Mouse (Mus musculus) neutrophil, adult 59 days (primary cell): ENCODE measurements around the gene Mmp27. TPM values are rescaled to one million over a fixed set of nuclear protein-coding genes. Genes with fewer than 3 reads are reported as not detected.

Experiments
- total RNA-seq, 2 experiments: library from RNA; stranded (reverse); gene quantifications; 1 replicate in 1 of 2; 2 replicates in 1 of 2; pipeline ENCODE4 v1.2.4; 2023

Mmp27 gene
- 1 to 10 TPM; 5.0 to 5.9 TPM for total RNA-seq

DNA sequence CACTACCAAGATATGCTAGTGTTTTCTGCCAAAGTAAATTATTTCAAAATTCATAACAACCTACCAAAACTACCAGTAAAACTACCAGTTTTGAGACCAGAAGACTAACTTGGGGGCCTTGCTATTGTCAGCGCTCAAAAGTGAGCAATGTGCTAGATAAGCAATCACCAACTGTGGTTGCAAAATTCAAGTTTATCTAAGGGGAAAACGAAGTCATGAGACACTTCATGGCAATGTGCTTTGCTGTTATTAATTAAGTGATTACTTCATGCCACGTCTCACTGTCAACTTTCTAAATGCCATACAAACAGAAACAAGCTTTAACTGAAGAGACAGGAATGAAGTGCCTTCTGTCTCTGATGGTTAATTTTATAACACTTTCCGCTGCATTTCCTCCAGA is at the start of gene Mmp27:
Gene Mmp27, plus strand, starts transcription at position 235 of the 400 bp plus-strand sequence.

DNA sequence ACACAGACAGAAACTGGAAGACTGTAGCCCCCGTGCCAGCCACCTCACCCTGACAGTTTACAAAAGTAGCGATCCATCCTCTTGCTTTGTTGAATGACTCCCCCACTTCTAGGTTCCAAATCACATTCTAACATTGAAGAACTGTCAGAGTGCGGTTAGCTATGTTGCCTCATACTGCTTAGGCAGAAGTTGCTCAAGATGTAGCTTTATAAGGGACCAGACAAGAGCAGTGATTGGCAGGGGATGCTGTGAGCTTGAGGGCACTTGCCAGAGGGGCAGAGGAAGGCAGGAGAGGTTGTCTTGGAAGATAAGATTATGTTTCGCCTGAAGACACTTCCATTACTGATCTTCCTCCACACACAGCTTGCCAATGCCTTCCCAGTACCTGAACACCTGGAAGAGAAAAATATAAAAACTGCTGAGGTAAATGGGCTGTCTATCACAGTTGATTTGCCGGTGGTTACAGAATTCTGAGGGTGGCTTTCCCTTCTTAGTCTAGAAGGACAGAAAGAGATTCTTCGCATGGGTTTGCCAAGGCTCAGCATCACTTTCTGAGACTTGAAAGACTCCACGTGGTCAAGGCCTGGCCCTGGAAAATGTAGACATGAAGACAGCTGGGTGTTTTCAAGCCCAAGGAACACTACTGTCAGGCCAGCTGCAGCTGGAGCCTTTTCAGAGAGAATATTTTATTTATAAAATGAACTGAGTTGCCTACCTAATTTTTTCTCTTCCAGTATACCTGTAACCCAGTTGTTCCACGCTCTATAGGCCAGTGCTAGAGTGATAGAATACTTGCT is 12.8 kb upstream of the Mmp27 start, which contains the start of gene Mmp8:
Gene Mmp8, plus strand, starts transcription at position 236 of the 797 bp plus-strand sequence.

DNA sequence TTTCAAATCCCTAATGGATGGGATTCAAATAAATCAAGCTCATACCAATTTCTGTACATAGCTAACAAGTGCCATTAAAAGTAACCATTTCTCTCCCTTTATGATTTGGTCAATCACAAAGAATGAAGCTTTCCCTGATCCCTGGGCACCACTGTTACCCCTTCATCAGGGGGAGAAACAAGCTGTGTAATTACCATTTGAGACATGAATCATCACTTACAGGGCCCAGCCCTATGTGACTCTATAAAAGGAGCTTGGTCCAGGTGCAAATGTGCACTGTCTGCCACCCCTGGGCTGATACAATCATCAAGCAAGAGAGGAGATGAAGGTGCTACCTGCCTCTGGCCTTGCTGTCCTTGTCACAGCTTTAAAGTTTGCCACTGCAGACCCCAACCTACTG is 56.7 kb downstream of the Mmp27 start, which contains the start of gene Mmp20:
Gene Mmp20, plus strand, starts transcription at position 301 of the 400 bp plus-strand sequence.

Other genes with a start within 250 kb of the Mmp27 start
- not detected for gene Mmp12, start 227.0 kb upstream of the Mmp27 start, total RNA-seq
- not detected for gene Mmp1b, start 183.3 kb upstream of the Mmp27 start, total RNA-seq
- not detected for gene Mmp3, start 125.6 kb upstream of the Mmp27 start, total RNA-seq
- gene Mmp10, start 69.0 kb upstream of the Mmp27 start, total RNA-seq: not detected
- gene Mmp8, start 12.9 kb upstream of the Mmp27 start, total RNA-seq: 1,000 to 10,000 TPM; 1,293 to 1,362 TPM
- gene Mmp20, start 56.8 kb downstream of the Mmp27 start, total RNA-seq: not detected
- gene Mmp7, start 120.7 kb downstream of the Mmp27 start, total RNA-seq: not detected
- gene Tmem123, start 192.6 kb downstream of the Mmp27 start, total RNA-seq: 10 to 100 TPM; 52.9 to 59.9 TPM